Mouse (Mus musculus) heart, embryonic 15.5 days (tissue): Measurements from ENCODE around the gene Eefsec. TPM values are rescaled to one million over a fixed set of nuclear protein-coding genes. Genes with fewer than 3 reads are reported as not detected.

Experiments used
- ATAC-seq: fragments of 200-750 bp; cut with Nextera tagmentation; replicated peaks from 2 replicates; pipeline ENCODE4 v1.8.0; 2017; ENCODE audit warnings: low read depth, moderate TSS enrichment; ENCODE audit not compliant: insufficient number of reproducible peaks, insufficient read depth, low FRiP score
- H3K27ac ChIP-seq: fragments of 300-500 bp; sonication (generic); 2 replicates; pipeline ENCODE4 v1.5.1; 2015; ENCODE audit warnings: mild to moderate bottlenecking, inconsistent platforms
- H3K27me3 ChIP-seq: fragments of 300-500 bp; sonication (generic); 2 replicates; pipeline ENCODE4 v1.6.1; 2015; ENCODE audit warnings: inconsistent platforms
- H3K36me3 ChIP-seq: fragments of 300-500 bp; sonication (generic); 2 replicates; pipeline ENCODE4 v1.6.1; 2015; ENCODE audit warnings: mild to moderate bottlenecking, inconsistent platforms
- H3K4me1 ChIP-seq: fragments of 300-500 bp; sonication (generic); replicated peaks from 2 replicates; pipeline ENCODE4 v1.6.1; 2015; ENCODE audit warnings: inconsistent platforms
- H3K4me2 ChIP-seq: fragments of 300-500 bp; sonication (generic); 2 replicates; pipeline ENCODE4 v1.6.1; 2015; ENCODE audit warnings: inconsistent platforms, mild to moderate bottlenecking, moderate library complexity
- H3K4me3 ChIP-seq: fragments of 300-500 bp; sonication (generic); 2 replicates; pipeline ENCODE4 v1.5.1; 2015; ENCODE audit warnings: mild to moderate bottlenecking, inconsistent platforms
- H3K9ac ChIP-seq: fragments of 300-500 bp; sonication (generic); 2 replicates; pipeline ENCODE4 v1.6.1; 2015; ENCODE audit warnings: mild to moderate bottlenecking, inconsistent platforms
- H3K9me3 ChIP-seq: fragments of 300-500 bp; sonication (generic); replicated peaks from 2 replicates; pipeline ENCODE4 v1.6.1; 2016; ENCODE audit warnings: inconsistent platforms
- WGBS: fragments of 180-500 bp; shearing (Covaris S2); methylation state at CpG from one replicate; pipeline ENCODE4 v1.1.7; 2015; ENCODE audit warnings: mixed read lengths; 5-methylcytosine and 5-hydroxymethylcytosine counted together
- polyA plus RNA-seq: library from polyadenylated mRNA; unstranded; fragments of >200 nt; fragmentation: Nextera tagmentation; extraction: Ambion mirVana; gene quantifications from 2 replicates; pipeline ENCODE4 v1.2.1, GENCODE M21; 2015

Eefsec gene
- polyA plus RNA-seq, 1 experiment from 2014 or later: 16.4 TPM

GRCm38 (mm10) chr6:88465181-88465920, 19.0 kb upstream of the Eefsec start, which contains the start of gene Ruvbl1:
Gene Ruvbl1 (plus strand): TSS chr6:88465409.
- peak; percentile 99 for ATAC-seq
- peaks cover 28% of the 10 kb centered on the region for H3K36me3 ChIP-seq
- H3K27me3 ChIP-seq: no peaks in the 10 kb centered on the region
- H3K9ac ChIP-seq: peak within 1 kb of the TSS; percentile 72
- H3K27ac ChIP-seq: no peak within 1 kb of the TSS
- no peaks in the 10 kb centered on the region for H3K9me3 ChIP-seq
- peaks cover 22% of the 10 kb centered on the region for H3K4me1 ChIP-seq
- H3K4me3 ChIP-seq: peak within 1 kb of the TSS; percentile 76
- peak within 1 kb of the TSS; percentile 69 for H3K4me2 ChIP-seq
- under 1% methylated on average over 42 of the region's 42 CpGs for WGBS

GRCm38 (mm10) chr6:88454545-88454944, 8.2 kb upstream of the Eefsec start:
- Histone ChIP-seq H3K4me3 (no peak overlapping the region), H3K36me3 (no peaks in the 10 kb centered on the region), H3K4me1 (no peaks in the 10 kb centered on the region), H3K4me2 (no peak overlapping the region), H3K27ac (no peak overlapping the region), H3K9me3 (no peaks in the 10 kb centered on the region), H3K27me3 (0 out of 2 replicates have a peak, but pooled peaks cover 8% of the 10 kb centered on the region), H3K9ac (no peak overlapping the region)
- 60% methylated on average over 2 of the region's 2 CpGs for WGBS
- no peak for ATAC-seq

- H3K4me2 ChIP-seq: no peak overlapping the region
- H3K36me3 ChIP-seq: no peaks in the 10 kb centered on the region
- WGBS: 57% methylated on average over 4 of the region's 4 CpGs
- no peak overlapping the region for H3K4me3 ChIP-seq
- H3K27me3 ChIP-seq: 0 out of 2 replicates have a peak, but pooled peaks cover 4% of the 10 kb centered on the region
- no peak overlapping the region for H3K9ac ChIP-seq
- ATAC-seq: no peak
- H3K27ac ChIP-seq: no peak overlapping the region
- H3K9me3 ChIP-seq: no peaks in the 10 kb centered on the region
- peaks cover 11% of the 10 kb centered on the region for H3K4me1 ChIP-seq
These were observed 1.1 kb upstream of the Eefsec start for GRCm38 (mm10) chr6:88447454-88447853.

- Histone ChIP-seq H3K9me3 (no peaks in the 10 kb centered on the region), H3K4me3 (peak overlapping the region; percentile 79), H3K4me1 (peaks cover 12% of the 10 kb centered on the region), H3K36me3 (no peaks in the 10 kb centered on the region), H3K9ac (peak overlapping the region; percentile 82), H3K27me3 (no peaks in the 10 kb centered on the region), H3K27ac (no peak overlapping the region), H3K4me2 (peak overlapping the region; percentile 86)
- 15% methylated on average over 5 of the region's 5 CpGs for WGBS
- ATAC-seq: no peak
These were observed 678 bp downstream of the Eefsec start for GRCm38 (mm10) chr6:88445661-88446060.

GRCm38 (mm10) chr6:88444076-88444750, 2.1 kb downstream of the Eefsec start:
- ATAC-seq: no peak

GRCm38 (mm10) chr6:88443446-88443845, 2.9 kb downstream of the Eefsec start:
- H3K27me3 ChIP-seq: no peaks in the 10 kb centered on the region
- H3K4me3 ChIP-seq: no peak overlapping the region
- no peak overlapping the region for H3K27ac ChIP-seq
- 67% methylated on average over 3 of the region's 3 CpGs for WGBS
- no peaks in the 10 kb centered on the region for H3K36me3 ChIP-seq
- no peaks in the 10 kb centered on the region for H3K9me3 ChIP-seq
- no peak overlapping the region for H3K9ac ChIP-seq
- ATAC-seq: no peak
- H3K4me2 ChIP-seq: no peak overlapping the region
- H3K4me1 ChIP-seq: peaks cover 17% of the 10 kb centered on the region

More at GRCm38 (mm10) chr6:88444076-88444750, 2.1 kb downstream of the Eefsec start:
- Histone ChIP-seq H3K9me3 (no peaks in the 10 kb centered on the region), H3K4me1 (peaks cover 17% of the 10 kb centered on the region), H3K4me2 (no peak overlapping the region), H3K27ac (no peak overlapping the region), H3K36me3 (no peaks in the 10 kb centered on the region), H3K9ac (no peak overlapping the region), H3K4me3 (no peak overlapping the region), H3K27me3 (no peaks in the 10 kb centered on the region)
- 82% methylated on average over 7 of the region's 7 CpGs for WGBS

- Histone ChIP-seq H3K36me3 (no peaks in the 10 kb centered on the region), H3K4me3 (no peak overlapping the region), H3K27ac (no peak overlapping the region), H3K27me3 (no peaks in the 10 kb centered on the region), H3K4me2 (no peak overlapping the region), H3K4me1 (peaks cover 17% of the 10 kb centered on the region), H3K9ac (no peak overlapping the region), H3K9me3 (no peaks in the 10 kb centered on the region)
- no peak for ATAC-seq
- WGBS: 75% methylated on average over 3 of the region's 3 CpGs
These were observed 3.8 kb downstream of the Eefsec start for GRCm38 (mm10) chr6:88442551-88442950.

GRCm38 (mm10) chr6:88439056-88439455, 7.3 kb downstream of the Eefsec start:
- Histone ChIP-seq H3K36me3 (no peaks in the 10 kb centered on the region), H3K27me3 (no peaks in the 10 kb centered on the region), H3K27ac (no peak overlapping the region), H3K9ac (no peak overlapping the region), H3K4me1 (peaks cover 6% of the 10 kb centered on the region; the same call in 1 of the 2 replicates), H3K4me3 (no peak overlapping the region), H3K4me2 (no peak overlapping the region), H3K9me3 (no peaks in the 10 kb centered on the region)
- ATAC-seq: no peak
- WGBS: 69% methylated on average over 4 of the region's 4 CpGs

- Histone ChIP-seq H3K27ac (no peak overlapping the region), H3K4me3 (no peak overlapping the region), H3K4me2 (no peak overlapping the region), H3K36me3 (no peaks in the 10 kb centered on the region), H3K9me3 (no peaks in the 10 kb centered on the region), H3K27me3 (no peaks in the 10 kb centered on the region), H3K9ac (no peak overlapping the region), H3K4me1 (peaks cover 5% of the 10 kb centered on the region; the same call in 1 of the 2 replicates)
- ATAC-seq: no peak
- 79% methylated on average over 7 of the region's 7 CpGs for WGBS
These were observed 10.7 kb downstream of the Eefsec start for GRCm38 (mm10) chr6:88435609-88436008.

GRCm38 (mm10) chr6:88431202-88431601, 15.1 kb downstream of the Eefsec start:
- H3K9ac ChIP-seq: no peak overlapping the region
- no peaks in the 10 kb centered on the region for H3K36me3 ChIP-seq
- H3K9me3 ChIP-seq: no peaks in the 10 kb centered on the region
- WGBS: 14% methylated on average over 4 of the region's 4 CpGs
- H3K4me3 ChIP-seq: no peak overlapping the region
- no peaks in the 10 kb centered on the region for H3K27me3 ChIP-seq
- H3K4me2 ChIP-seq: no peak overlapping the region
- H3K27ac ChIP-seq: no peak overlapping the region
- peak; percentile 70 for ATAC-seq
- H3K4me1 ChIP-seq: peaks cover 9% of the 10 kb centered on the region

- 74% methylated on average over 7 of the region's 7 CpGs for WGBS
- no peak for ATAC-seq
- Histone ChIP-seq H3K4me1 (0 out of 2 replicates have a peak, but pooled peaks cover 7% of the 10 kb centered on the region), H3K4me3 (no peak overlapping the region), H3K27ac (no peak overlapping the region), H3K27me3 (no peaks in the 10 kb centered on the region), H3K9ac (no peak overlapping the region), H3K9me3 (no peaks in the 10 kb centered on the region), H3K4me2 (no peak overlapping the region), H3K36me3 (no peaks in the 10 kb centered on the region)
These were observed 30.1 kb downstream of the Eefsec start for GRCm38 (mm10) chr6:88416130-88416758.
